Mouse (Mus musculus) bone marrow, adult 2 months (tissue): Measurements from ENCODE around the gene Auts2.

Experiments used
- CTCF ChIP-seq: fragments of 200-500 bp; IDR thresholded peaks from 2 replicates; pipeline ENCODE4 v1.5.1; 2011; ENCODE audit warnings: low read length, control low read depth; ENCODE audit not compliant: control insufficient read depth, insufficient read depth
- POLR2A ChIP-seq: fragments of 200-500 bp; IDR thresholded peaks from 2 replicates; pipeline ENCODE4 v1.6.1; 2011; ENCODE audit warnings: low read depth, mild to moderate bottlenecking, control low read depth, low read length, borderline replicate concordance; ENCODE audit not compliant: control insufficient read depth

- TF ChIP-seq CTCF, result no peak
- no peak for TF ChIP-seq POLR2A
Observed at GRCm38 (mm10) chr5:131826362-131827261, 716.5 kb downstream of the Auts2 start.
